Mouse (Mus musculus): ENCODE measurements at regions not wholly inside any gene's neighbourhood (a gene's known extent, or its start where the extent isn't known, plus 50 kb on each side); places are given as distances from the start of the nearest gene placed in this dataset.
A peak's percentile ranks its signal among the peaks of the same experiment; 100 is the strongest.

- DNase-seq (ENCODE audit: low spot score in 2 of 2): no peak
Observed at GRCm38 (mm10) chr10:45763160-45763955, 185.7 kb downstream of the Hace1 start.

DNA sequence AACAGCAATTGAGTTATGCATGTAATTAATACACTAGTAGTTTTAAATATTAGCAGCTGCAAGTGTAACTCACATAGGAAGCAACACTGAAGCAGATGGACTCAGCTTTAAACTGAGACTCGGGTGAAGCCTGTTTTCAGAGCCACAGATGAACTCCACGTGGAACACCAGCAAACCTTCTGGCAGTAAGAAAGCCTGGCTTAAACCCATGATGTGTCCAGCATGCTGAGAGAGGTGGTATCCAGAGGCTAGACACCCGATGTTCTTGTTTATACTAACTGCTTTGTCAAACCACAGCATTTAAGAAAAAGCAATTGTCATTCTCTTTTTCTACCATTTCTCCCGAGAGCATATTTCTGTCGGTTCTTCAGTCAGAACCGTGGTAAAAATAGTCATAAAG, 202.1 kb downstream of the Hace1 start:
- no peak for DNase-seq (ENCODE audit: low spot score in 2 of 2)

DNA sequence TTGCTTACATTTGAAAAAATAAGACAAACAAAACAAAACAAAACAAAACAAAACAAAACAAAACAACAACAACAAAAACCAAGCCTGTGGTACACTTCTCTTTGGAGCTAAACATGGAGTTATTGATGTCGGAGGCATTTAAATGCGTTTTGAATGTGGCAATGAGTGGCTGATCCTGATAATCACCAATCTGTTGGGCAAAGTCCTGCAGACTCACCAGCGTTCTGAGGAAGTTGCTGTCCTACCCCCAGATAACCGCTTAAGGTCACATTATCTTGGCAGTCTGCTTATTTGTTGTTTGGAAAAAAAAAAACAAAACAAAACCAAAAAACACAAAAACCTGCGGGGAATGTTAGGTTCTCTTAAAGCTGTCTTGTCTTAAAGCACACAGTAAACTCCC, 205.4 kb downstream of the Hace1 start:
- no peak for DNase-seq (ENCODE audit: low spot score in 2 of 2)

GRCm38 (mm10) chr10:45783461-45784149, 206.0 kb downstream of the Hace1 start:
- no peak for DNase-seq (ENCODE audit: low spot score in 2 of 2)

DNA sequence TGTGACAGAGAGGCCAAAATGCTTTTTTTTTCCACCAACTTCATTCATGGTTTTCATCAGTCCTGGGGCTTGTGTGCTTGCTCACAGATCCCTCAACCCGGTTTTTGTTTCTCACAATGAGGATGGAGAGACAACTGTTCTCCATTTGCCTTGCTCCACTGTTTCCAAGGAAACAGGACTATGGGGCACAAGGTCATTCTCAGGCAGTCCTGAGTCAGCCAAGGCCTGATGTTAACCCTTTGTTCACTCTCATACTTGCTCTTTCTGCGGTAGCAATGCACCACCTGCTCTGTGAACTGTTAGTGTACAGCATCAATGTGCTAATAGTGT, 206.5 kb downstream of the Hace1 start:
- no peak for DNase-seq (ENCODE audit: low spot score in 2 of 2)

DNA sequence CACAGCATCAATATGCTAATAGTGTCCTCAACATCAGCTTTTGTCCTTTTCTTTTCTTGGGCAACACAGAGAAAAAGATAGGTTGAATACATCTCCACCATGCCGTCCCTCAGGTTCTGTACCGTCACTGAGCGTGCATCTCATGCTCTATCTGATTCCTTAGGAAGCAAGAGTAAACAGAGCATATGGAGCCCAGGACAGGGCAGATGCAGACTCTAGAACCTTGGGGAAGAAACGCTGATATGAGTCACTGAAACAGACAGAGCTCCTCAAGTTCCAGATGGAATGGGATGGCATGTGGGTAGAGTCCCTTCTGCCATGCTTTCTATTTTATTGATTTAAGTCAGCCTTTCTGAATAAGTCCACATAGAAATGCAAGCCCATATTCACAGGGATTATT, 206.9 kb downstream of the Hace1 start:
- no peak for DNase-seq (ENCODE audit: low spot score in 2 of 2)

GRCm38 (mm10) chr10:45788356-45788755, 210.7 kb downstream of the Hace1 start:
- DNase-seq (ENCODE audit: low spot score in 2 of 2): no peak

- no peak for DNase-seq (ENCODE audit: low spot score in 2 of 2)
Observed at GRCm38 (mm10) chr10:45795582-45795981, 218.0 kb downstream of the Hace1 start.

DNA sequence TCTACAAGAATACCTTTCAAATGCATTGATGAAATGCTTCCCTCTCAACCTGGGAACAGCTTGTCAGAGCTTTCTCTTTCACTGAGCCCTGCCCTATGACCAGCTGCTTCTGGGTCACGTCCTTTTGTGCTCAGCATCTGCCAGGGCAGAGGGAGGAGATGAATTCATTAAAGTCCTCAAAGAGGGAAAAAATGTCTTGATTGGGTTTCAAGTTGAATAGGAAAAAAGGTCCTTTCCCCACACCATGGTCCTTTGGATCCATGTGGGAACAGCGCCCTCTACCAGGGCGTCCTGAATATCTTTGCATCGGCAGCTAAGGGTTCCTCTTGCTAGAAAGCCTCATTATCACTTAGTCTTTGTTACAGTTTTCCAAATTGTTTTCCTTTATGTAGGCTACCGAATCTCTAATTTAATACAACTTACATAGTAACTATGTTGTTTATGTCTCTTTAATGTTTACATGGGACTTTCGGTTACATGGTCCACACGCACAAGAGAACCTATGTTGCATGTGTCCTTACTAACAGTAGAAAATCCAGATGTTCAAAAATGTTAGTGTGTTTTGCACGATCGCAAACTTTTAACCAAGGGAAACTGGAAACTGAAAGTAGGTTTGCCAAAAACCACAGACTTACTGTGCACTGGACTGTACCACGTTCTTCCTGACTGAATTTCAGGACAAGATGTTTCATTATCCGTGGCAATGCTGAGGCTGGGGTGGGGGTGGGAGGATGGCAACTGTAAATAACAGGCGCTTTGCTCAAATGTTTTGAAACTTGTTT, 222.6 kb downstream of the Hace1 start:
- peak in 1 of 2 experiments; percentile 44 for DNase-seq (ENCODE audit: low spot score in 2 of 2)

- DNase-seq (ENCODE audit: low spot score in 2 of 2): no peak
Observed at GRCm38 (mm10) chr10:45801463-45801862, 223.8 kb downstream of the Hace1 start.

- DNase-seq (ENCODE audit: low spot score in 2 of 2): no peak
Observed at GRCm38 (mm10) chr10:45806984-45807827, 229.6 kb downstream of the Hace1 start.

- DNase-seq (ENCODE audit: low spot score in 2 of 2): no peak
Observed at GRCm38 (mm10) chr10:45811882-45812281, 234.3 kb downstream of the Hace1 start.

GRCm38 (mm10) chr10:45813804-45814203, 236.2 kb downstream of the Hace1 start:
- DNase-seq (ENCODE audit: low spot score in 2 of 2): no peak

- no peak for DNase-seq (ENCODE audit: low spot score in 2 of 2)
Observed at GRCm38 (mm10) chr10:45816679-45817078, 239.1 kb downstream of the Hace1 start.

- no peak for DNase-seq (ENCODE audit: low spot score in 2 of 2)
Observed at GRCm38 (mm10) chr10:45820986-45821655, 243.5 kb downstream of the Hace1 start.

GRCm38 (mm10) chr10:45822251-45822650, 244.6 kb downstream of the Hace1 start:
- DNase-seq (ENCODE audit: low spot score in 2 of 2): no peak

DNA sequence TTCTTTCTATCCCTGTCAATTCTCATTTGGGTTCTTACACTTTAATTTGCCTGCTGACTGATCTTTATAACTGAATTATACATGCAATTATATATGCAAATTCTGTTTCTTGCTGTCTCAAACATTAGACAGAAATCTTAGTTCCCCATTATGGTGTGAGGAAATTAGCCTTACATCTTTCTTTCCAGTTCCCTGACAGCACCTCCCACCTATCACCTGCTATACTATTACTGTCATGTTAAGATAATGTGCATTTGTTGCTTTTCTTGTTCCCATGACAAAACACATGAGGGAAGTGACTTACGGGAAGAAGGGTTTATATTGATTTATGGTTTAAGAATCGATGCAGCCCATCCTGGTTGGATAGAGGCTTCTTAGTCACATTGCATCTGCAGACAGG, 246.0 kb downstream of the Hace1 start:
- no peak for DNase-seq (ENCODE audit: low spot score in 2 of 2)

DNA sequence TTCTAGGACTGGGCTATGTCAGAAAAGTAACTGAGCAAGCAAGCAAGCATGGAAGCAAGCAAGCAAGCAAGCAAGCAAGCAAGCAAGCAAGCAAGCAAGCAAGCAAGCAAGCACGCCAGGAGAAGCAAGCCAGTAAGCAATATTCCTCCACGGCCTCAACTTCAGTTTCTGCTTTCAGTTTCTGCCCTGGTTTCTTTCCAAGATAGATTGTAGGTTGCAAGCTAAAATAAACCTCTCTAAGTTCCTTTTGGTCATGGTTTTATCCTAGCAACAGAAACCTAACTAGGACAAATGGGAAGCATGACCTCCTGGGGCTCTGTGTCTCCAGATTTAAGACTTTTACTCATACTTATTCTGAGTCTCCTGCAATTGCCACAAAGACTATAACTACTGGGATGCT, 271.0 kb downstream of the Hace1 start:
- DNase-seq (ENCODE audit: low spot score in 2 of 2): no peak

GRCm38 (mm10) chr10:45849841-45850240, 272.2 kb downstream of the Hace1 start:
- DNase-seq (ENCODE audit: low spot score in 2 of 2): no peak

GRCm38 (mm10) chr10:45850625-45851024, 273.0 kb downstream of the Hace1 start:
- no peak for DNase-seq (ENCODE audit: low spot score in 2 of 2)

DNA sequence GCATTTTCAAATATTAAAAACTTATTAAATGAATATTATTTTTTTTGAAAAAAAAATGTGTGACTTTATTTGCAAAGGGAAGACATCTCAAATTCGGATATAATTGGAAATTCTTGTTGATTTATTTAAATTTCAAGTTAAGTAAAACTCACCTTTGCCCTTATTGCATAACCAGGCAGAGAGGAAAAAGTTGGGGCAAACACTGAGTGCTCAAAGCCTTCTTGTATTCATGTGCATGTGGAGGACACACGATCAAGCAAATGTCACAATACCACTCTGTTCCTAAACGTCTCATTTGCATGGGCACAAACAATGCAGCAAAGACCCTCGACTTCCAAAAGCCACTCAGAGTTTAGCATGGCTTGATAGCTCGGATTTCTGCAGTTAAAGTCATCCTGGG, 275.1 kb downstream of the Hace1 start:
- DNase-seq (ENCODE audit: low spot score in 2 of 2): no peak

All from frontal cortex, postnatal 14 days (tissue).